ENCODE assay signal across 10 mouse cellular contexts in the genomic region with DNA sequence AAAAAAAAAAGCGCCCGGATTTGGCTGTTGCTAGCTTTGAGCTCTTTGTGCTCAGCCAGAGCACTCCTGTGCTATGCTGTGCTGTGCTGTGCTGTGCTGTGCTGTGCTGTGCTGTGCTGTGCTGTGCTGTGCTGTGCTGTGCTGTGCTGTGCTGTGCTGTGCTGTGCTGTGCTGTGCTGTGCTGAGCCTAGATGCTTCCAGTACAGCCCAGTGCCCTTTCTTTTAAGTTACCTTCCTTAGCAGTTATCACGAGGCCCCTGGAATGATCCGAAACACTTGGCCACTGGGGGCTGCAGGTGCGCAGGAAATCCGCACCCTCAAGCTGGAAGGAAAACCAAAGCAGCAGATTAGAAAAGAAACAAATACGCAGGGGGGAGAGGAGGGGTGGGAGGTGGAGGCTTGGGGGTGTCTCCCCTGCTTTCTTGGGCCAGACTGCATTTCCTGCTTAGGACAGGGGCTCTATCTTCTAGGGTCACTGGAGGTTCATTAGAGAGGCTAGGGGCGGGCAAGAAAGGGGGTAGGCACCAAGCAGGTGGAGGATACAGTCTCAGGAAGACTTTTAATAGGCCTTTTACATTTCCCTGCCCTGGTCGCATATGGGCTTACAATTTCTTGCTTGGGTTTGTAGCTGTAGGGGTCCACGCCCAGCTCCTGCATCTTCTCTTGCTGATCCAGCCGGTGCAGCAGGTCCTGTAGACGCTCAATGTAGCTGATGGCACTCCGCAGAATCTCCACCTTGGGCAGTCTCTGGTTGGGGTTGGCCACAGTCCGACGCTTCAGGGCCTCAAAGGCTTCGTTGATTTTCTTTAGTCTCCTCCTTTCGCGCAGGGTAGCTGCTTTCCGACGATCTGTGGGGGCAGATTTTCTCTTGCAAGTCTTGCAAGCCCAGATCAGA. TPM values are rescaled to one million over a fixed set of nuclear protein-coding genes. Genes with fewer than 3 reads are reported as not detected.
DNase-seq lines count a peak whose midpoint lies in the region; ATAC-seq and TF ChIP-seq lines count a peak whose summit lies in the region.
"Had no signal": no experiment of that assay in that cellular context is flagged by ENCODE, and none has a peak within 500 bp of the region (broad histone marks: within the 10 kb centered on the region; RNA-seq: fewer than 3 reads in every experiment).

No protein-coding gene starts in this region.

- H3K27me3 ChIP-seq in kidney, embryonic 15.5 days: peaks cover 30% of the 10 kb centered on the region
- peaks cover 19% of the 10 kb centered on the region for H3K27me3 ChIP-seq in embryonic facial prominence, embryonic 12.5 days
- H3K27me3 ChIP-seq in hindbrain, postnatal 0 days (ENCODE audit: insufficient read depth, low read length): no peaks in the 10 kb centered on the region
- H3K27me3 ChIP-seq in neural tube, embryonic 12.5 days (replicated peaks): no peaks in the 10 kb centered on the region

- peak overlapping the region; percentile 31 for H3K4me3 ChIP-seq in kidney, embryonic 15.5 days (replicated peaks)
- H3K4me3 ChIP-seq in embryonic facial prominence, embryonic 12.5 days: peak overlapping the region; percentile 14
- peak overlapping the region; percentile 24 for H3K4me3 ChIP-seq in hindbrain, postnatal 0 days (ENCODE audit: low read length)
- H3K4me3 ChIP-seq in neural tube, embryonic 12.5 days: no peak overlapping the region

- H3K27ac ChIP-seq in kidney, embryonic 15.5 days: no peak overlapping the region
- H3K27ac ChIP-seq in embryonic facial prominence, embryonic 12.5 days: no peak overlapping the region
- no peak overlapping the region for H3K27ac ChIP-seq in hindbrain, postnatal 0 days
- no peak overlapping the region for H3K27ac ChIP-seq in neural tube, embryonic 12.5 days

- H3K36me3 ChIP-seq in kidney, embryonic 15.5 days: no peaks in the 10 kb centered on the region
- no peaks in the 10 kb centered on the region for H3K36me3 ChIP-seq in embryonic facial prominence, embryonic 12.5 days
- H3K36me3 ChIP-seq in hindbrain, postnatal 0 days (ENCODE audit: insufficient read depth, low read length): no peaks in the 10 kb centered on the region
- H3K36me3 ChIP-seq in neural tube, embryonic 12.5 days: no peaks in the 10 kb centered on the region
- H3K36me3 ChIP-seq: G1E had no signal

- WGBS in kidney, embryonic 15.5 days: 43% methylated on average over 20 of the region's 20 CpGs
- 36% methylated on average over 19 of the region's 20 CpGs for WGBS in embryonic facial prominence, embryonic 12.5 days
- 43% methylated on average over 20 of the region's 20 CpGs for WGBS in hindbrain, postnatal 0 days
- WGBS in neural tube, embryonic 12.5 days: 50% methylated on average over 20 of the region's 20 CpGs

- no peak for TF ChIP-seq CTCF in hindbrain, postnatal 0 days (IDR thresholded peaks at IDR 0.05; ENCODE audit: low read depth)

- peak overlapping the region; percentile 53 for H3K4me2 ChIP-seq in kidney, embryonic 15.5 days
- peak overlapping the region; percentile 42 for H3K4me2 ChIP-seq in embryonic facial prominence, embryonic 12.5 days (replicated peaks)
- H3K4me2 ChIP-seq in hindbrain, postnatal 0 days (ENCODE audit: low read depth, low read length): peak overlapping the region; percentile 49
- H3K4me2 ChIP-seq in neural tube, embryonic 12.5 days (replicated peaks): peak overlapping the region; percentile 48

- H3K4me1 ChIP-seq in kidney, embryonic 15.5 days: 0 out of 2 replicates have a peak, but pooled peaks cover 8% of the 10 kb centered on the region
- no peaks in the 10 kb centered on the region for H3K4me1 ChIP-seq in embryonic facial prominence, embryonic 12.5 days
- H3K4me1 ChIP-seq in hindbrain, postnatal 0 days (ENCODE audit: insufficient read depth, low read length): no peaks in the 10 kb centered on the region
- 0 out of 2 replicates have a peak, but pooled peaks cover 3% of the 10 kb centered on the region for H3K4me1 ChIP-seq in neural tube, embryonic 12.5 days

- ATAC-seq in kidney, embryonic 15.5 days (replicated peaks; ENCODE audit: low FRiP score): peak; percentile 59
- ATAC-seq in embryonic facial prominence, embryonic 12.5 days (ENCODE audit: insufficient number of reproducible peaks, insufficient read depth, low FRiP score, low TSS enrichment): peak; percentile 64; the same call in 1 of the 2 replicates
- 0 out of 2 replicates have a peak, but pooled peaks have one; percentile 4 for ATAC-seq in hindbrain, postnatal 0 days
- peak; percentile 82 for ATAC-seq in neural tube, embryonic 12.5 days (ENCODE audit: low FRiP score, low read depth)

- no peaks in the 10 kb centered on the region for H3K9me3 ChIP-seq in kidney, embryonic 15.5 days (replicated peaks)
- H3K9me3 ChIP-seq in embryonic facial prominence, embryonic 12.5 days: no peaks in the 10 kb centered on the region
- no peaks in the 10 kb centered on the region for H3K9me3 ChIP-seq in hindbrain, postnatal 0 days (ENCODE audit: low read length)
- no peaks in the 10 kb centered on the region for H3K9me3 ChIP-seq in neural tube, embryonic 12.5 days

- H3K9ac ChIP-seq in kidney, embryonic 15.5 days: no peak overlapping the region
- H3K9ac ChIP-seq in embryonic facial prominence, embryonic 12.5 days: no peak overlapping the region
- H3K9ac ChIP-seq in hindbrain, postnatal 0 days (replicated peaks; ENCODE audit: low read length): no peak overlapping the region
- H3K9ac ChIP-seq in neural tube, embryonic 12.5 days: no peak overlapping the region

- DNase-seq in kidney, postnatal 36 days: no peak
- DNase-seq in hindbrain, postnatal 0 days (ENCODE audit: low spot score): no peak
- DNase-seq in gastrocnemius, postnatal 25 days: no peak
- no peak for DNase-seq in adipocyte (ENCODE audit: low spot score)
- DNase-seq in kidney, postnatal 10 days: no peak

RNA-seq across cellular contexts. Expression of a gene that starts 0.7 kb away (rescaled TPM):
- 1.1 and 2.2 TPM in 2 replicates for polyA plus RNA-seq in kidney, embryonic 15.5 days (2015; fragmentation: Nextera tagmentation; extraction: Ambion mirVana)
- 0.65 and 0.79 TPM in 2 replicates for polyA plus RNA-seq in embryonic facial prominence, embryonic 12.5 days (2016; fragmentation: Nextera tagmentation; extraction: Ambion mirVana)
- 0.18 TPM in 1 of 2 replicates, not detected in the other for total RNA-seq in hindbrain, postnatal 0 days (2014; rRNA removed)
- not detected in 2 replicates for polyA plus RNA-seq in hindbrain, postnatal 0 days (2015; fragmentation: Nextera tagmentation; extraction: Ambion mirVana)
- 0.25 and 1.1 TPM in 2 replicates for polyA plus RNA-seq in neural tube, embryonic 12.5 days (2016; fragmentation: Nextera tagmentation; extraction: Ambion mirVana)
- 100 to 1,000 TPM in 1 of 2 experiments, 10 to 100 TPM in 1; 98.7 to 107 TPM for total RNA-seq in gastrocnemius, postnatal 25 days (2021)
- total RNA-seq: G1E had no signal
- polyA plus RNA-seq: G1E; spleen, adult 2 months had no signal

RNA-seq across cellular contexts. Expression of a gene that starts 7.9 kb away (rescaled TPM):
- polyA plus RNA-seq in kidney, embryonic 15.5 days (2015; fragmentation: Nextera tagmentation; extraction: Ambion mirVana): 0.80 and 0.95 TPM in 2 replicates
- 7.3 and 9.1 TPM in 2 replicates for polyA plus RNA-seq in embryonic facial prominence, embryonic 12.5 days (2016; fragmentation: Nextera tagmentation; extraction: Ambion mirVana)
- not detected in 2 replicates for total RNA-seq in hindbrain, postnatal 0 days (2014; rRNA removed)
- polyA plus RNA-seq in hindbrain, postnatal 0 days (2015; fragmentation: Nextera tagmentation; extraction: Ambion mirVana): not detected in 2 replicates
- polyA plus RNA-seq in neural tube, embryonic 12.5 days (2016; fragmentation: Nextera tagmentation; extraction: Ambion mirVana): 3.2 and 6.8 TPM in 2 replicates
- total RNA-seq in gastrocnemius, postnatal 25 days (2021): 1 to 10 TPM; 2.1 to 2.3 TPM
- total RNA-seq: G1E had no signal
- polyA plus RNA-seq: G1E; spleen, adult 2 months had no signal

Comparison
In these comparisons a context has a peak if more than half of its experiments do, and no peak if none do; other contexts are left out.
1. ATAC-seq: peak in every context shown above with its lines; median percentile 82 in neural tube, embryonic 12.5 days; 64 in embryonic facial prominence, embryonic 12.5 days; 59 in kidney, embryonic 15.5 days; 4 in hindbrain, postnatal 0 days.